Mouse (Mus musculus): ENCODE results near the gene Srsf5. TPM values are rescaled to one million over a fixed set of nuclear protein-coding genes. Genes with fewer than 3 reads are reported as not detected.
A peak's percentile ranks its signal among the peaks of the same experiment; 100 is the strongest.

Gene Srsf5
- polyA plus RNA-seq (2012; rRNA removed) = 176 and 281 TPM in 2 replicates
- polyA plus RNA-seq (2014; fragmentation: Nextera tagmentation; extraction: Ambion mirVana) = 162 and 189 TPM in 2 replicates

DNA sequence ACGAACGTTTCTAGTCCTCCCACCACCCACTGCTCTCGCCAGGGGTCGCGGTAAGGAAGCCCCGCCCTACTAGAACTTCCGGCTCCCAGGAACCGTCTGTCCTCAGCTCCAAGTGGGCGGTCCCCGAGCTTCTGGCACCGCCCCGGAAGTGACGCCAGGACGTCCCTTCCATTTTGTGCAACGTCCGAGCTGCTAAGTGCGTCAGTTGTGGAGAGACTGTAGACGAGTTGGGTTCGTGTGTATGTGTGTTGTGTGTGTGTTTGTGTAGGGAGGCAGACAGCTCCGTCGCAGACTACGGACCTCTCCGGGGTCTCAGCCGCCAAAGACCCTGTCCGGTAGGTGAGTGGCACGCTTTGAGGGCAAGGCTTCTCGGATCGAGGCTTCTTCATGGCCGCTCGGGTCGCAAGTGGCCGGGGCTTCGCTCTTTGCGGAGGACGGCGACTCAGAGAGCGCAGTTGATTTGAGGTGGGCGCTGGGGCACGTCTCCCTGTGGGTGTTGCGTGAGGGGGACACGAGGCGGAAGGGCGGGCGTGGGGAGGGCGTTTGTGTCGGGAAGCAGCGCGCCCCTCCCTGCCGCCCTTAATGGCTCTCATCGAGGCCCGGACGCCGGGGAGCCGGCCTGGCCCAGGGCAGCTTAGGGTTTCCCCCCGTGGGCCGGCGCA lies at the start of gene Srsf5:
Gene Srsf5 (plus strand): TSS at position 171 of the 662 bp plus-strand sequence.
- peak; percentile 76 for ATAC-seq (ENCODE audit: insufficient read depth)
- WGBS (ENCODE audit: insufficient replicate concordance) = under 1% methylated on average over 55 of the region's 57 CpGs
- Histone ChIP-seq H3K36me3 (replicated peaks; ENCODE audit: control insufficient read depth, insufficient read depth, low read depth) (peaks cover 33% of the 10 kb centered on the region), H3K4me2 (ENCODE audit: low read depth) (peak within 1 kb of the TSS; percentile 77), H3K27me3 (ENCODE audit: control insufficient read depth, insufficient read depth, low read length) (no peaks in the 10 kb centered on the region), H3K4me3 (ENCODE audit: insufficient read depth in 1 of 2, low read depth in 2 of 2, low read length in 2 of 2) (peak within 1 kb of the TSS; percentile 89 to 100), H3K4me1 (replicated peaks; ENCODE audit: control insufficient read depth in 2 of 2, insufficient read depth in 2 of 2, low read length in 1 of 2) (peaks cover 34 to 51% of the 10 kb centered on the region in 2 experiments), H3K9ac (replicated peaks) (peak within 1 kb of the TSS; percentile 100), H3K9me3 (ENCODE audit: control insufficient read depth, low read length) (no peaks in the 10 kb centered on the region), H3K27ac (peak within 1 kb of the TSS; percentile 93)
- peak; percentile 56 for TF ChIP-seq CTCF (IDR thresholded peaks at IDR 0.05; ENCODE audit: low read depth)
- no peak for TF ChIP-seq EP300 (IDR thresholded peaks at IDR 0.05; ENCODE audit: low read depth)
- peak; percentile 92 to 96 (median 94) for DNase-seq (ENCODE audit: low read depth in 3 of 3, low spot score in 3 of 3)

DNA sequence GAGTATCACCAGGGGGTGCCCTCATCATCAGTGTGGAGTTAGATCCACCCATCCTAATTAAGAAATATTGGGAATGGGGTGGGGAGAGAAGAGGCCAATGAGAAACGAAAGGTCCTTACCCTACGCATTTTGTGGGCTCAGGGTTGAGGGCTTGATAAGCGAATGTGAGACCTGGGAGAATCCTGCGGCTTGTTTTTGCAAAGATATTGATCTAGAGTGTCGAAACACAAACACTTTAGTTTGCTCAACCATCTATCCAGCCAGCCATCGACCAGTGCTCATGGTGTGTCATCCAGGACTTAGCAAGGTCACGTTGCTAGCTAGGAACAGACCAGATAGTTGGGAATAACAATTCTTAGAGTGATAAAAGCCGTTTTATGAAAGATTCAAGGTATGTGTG lies 35.7 kb upstream of the Srsf5 start:
- Histone ChIP-seq H3K9me3 (ENCODE audit: control insufficient read depth, low read length) (no peaks in the 10 kb centered on the region; the same call in 1 of the 2 replicates), H3K4me1 (replicated peaks; ENCODE audit: control insufficient read depth in 2 of 2, insufficient read depth in 2 of 2, low read length in 1 of 2) (no peaks in the 10 kb centered on the region), H3K9ac (replicated peaks) (no peak overlapping the region), H3K4me2 (ENCODE audit: low read depth) (no peak overlapping the region), H3K27me3 (ENCODE audit: control insufficient read depth, insufficient read depth, low read length) (no peaks in the 10 kb centered on the region), H3K4me3 (ENCODE audit: insufficient read depth in 1 of 2, low read depth in 2 of 2, low read length in 2 of 2) (no peak overlapping the region), H3K36me3 (replicated peaks; ENCODE audit: control insufficient read depth, insufficient read depth, low read depth) (no peaks in the 10 kb centered on the region), H3K27ac (no peak overlapping the region)
- TF ChIP-seq EP300 (IDR thresholded peaks at IDR 0.05; ENCODE audit: low read depth) = no peak
- no peak for TF ChIP-seq CTCF (IDR thresholded peaks at IDR 0.05; ENCODE audit: low read depth)
- ATAC-seq (ENCODE audit: insufficient read depth) (peak; percentile 67; the same call in 1 of the 2 replicates), DNase-seq (ENCODE audit: low read depth in 3 of 3, low spot score in 3 of 3) (no peak)
- 52% methylated on average over 8 of the region's 8 CpGs for WGBS (ENCODE audit: insufficient replicate concordance)

DNA sequence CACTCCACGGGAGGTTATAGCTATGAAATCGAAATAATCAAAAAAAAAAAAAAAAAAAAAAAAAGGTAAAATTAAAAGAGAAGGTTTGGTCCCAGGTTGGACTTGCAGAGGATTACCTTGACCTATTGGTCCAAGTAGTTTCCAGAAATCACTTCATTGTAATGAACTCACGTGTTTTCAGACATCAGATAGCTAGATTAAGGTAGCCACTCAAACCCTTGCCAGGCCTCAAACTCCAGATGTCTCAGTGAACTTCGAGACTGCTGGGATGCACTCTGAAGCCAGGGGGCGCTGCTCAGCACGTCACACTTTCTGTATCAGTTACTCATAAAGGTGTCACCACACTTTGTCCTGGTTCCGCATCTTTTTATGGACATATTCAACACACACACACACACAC lies 27.5 kb upstream of the Srsf5 start:
- TF ChIP-seq CTCF (IDR thresholded peaks at IDR 0.05; ENCODE audit: low read depth) = peak; percentile 92
- TF ChIP-seq EP300 (IDR thresholded peaks at IDR 0.05; ENCODE audit: low read depth) = no peak
- DNase-seq (ENCODE audit: low read depth in 3 of 3, low spot score in 3 of 3) = no peak
- WGBS (ENCODE audit: insufficient replicate concordance) = 38% methylated on average over 7 of the region's 7 CpGs
- Histone ChIP-seq H3K4me1 (replicated peaks; ENCODE audit: control insufficient read depth in 2 of 2, insufficient read depth in 2 of 2, low read length in 1 of 2) (no peaks in the 10 kb centered on the region), H3K9ac (replicated peaks) (no peak overlapping the region), H3K27ac (no peak overlapping the region), H3K36me3 (replicated peaks; ENCODE audit: control insufficient read depth, insufficient read depth, low read depth) (no peaks in the 10 kb centered on the region), H3K27me3 (ENCODE audit: control insufficient read depth, insufficient read depth, low read length) (no peaks in the 10 kb centered on the region; the same call in 1 of the 2 replicates), H3K9me3 (ENCODE audit: control insufficient read depth, low read length) (no peaks in the 10 kb centered on the region), H3K4me3 (ENCODE audit: insufficient read depth in 1 of 2, low read depth in 2 of 2, low read length in 2 of 2) (no peak overlapping the region), H3K4me2 (ENCODE audit: low read depth) (no peak overlapping the region)
- ATAC-seq (ENCODE audit: insufficient read depth) = 0 out of 2 replicates have a peak, but pooled peaks have one; percentile 28

DNA sequence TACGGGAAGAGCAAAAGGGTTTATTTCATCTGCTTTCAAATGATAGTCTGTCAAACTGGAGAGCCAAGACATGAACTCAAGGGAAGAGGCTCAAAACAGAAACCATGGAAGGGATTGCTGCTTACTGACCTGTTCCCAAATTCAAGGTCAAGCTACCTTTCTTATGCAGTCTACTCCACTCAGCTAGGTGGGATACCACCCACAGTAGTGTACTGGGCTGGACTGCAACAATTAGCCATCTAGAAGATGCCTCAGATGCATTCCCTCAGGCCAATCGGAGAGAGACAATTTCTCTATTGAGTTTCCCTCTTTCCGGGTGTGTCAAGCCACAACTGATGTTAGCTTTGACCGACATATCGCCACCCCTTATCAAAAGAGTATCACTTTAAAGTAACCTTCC lies 24.0 kb upstream of the Srsf5 start:
- H3K27me3 ChIP-seq (ENCODE audit: control insufficient read depth, insufficient read depth, low read length) = no peaks in the 10 kb centered on the region; the same call in 1 of the 2 replicates
- peaks cover 3 to 10% of the 10 kb centered on the region in 2 experiments; a peak in 3 of 4 replicates for H3K4me1 ChIP-seq (replicated peaks; ENCODE audit: control insufficient read depth in 2 of 2, insufficient read depth in 2 of 2, low read length in 1 of 2)
- TF ChIP-seq EP300 (IDR thresholded peaks at IDR 0.05; ENCODE audit: low read depth) (no peak), CTCF (IDR thresholded peaks at IDR 0.05; ENCODE audit: low read depth) (no peak)
- H3K4me3 ChIP-seq (ENCODE audit: insufficient read depth in 1 of 2, low read depth in 2 of 2, low read length in 2 of 2) = no peak overlapping the region
- no peak overlapping the region for H3K9ac ChIP-seq (replicated peaks)
- ATAC-seq (ENCODE audit: insufficient read depth) = no peak
- no peak for DNase-seq (ENCODE audit: low read depth in 3 of 3, low spot score in 3 of 3)
- WGBS (ENCODE audit: insufficient replicate concordance) = 72% methylated on average over 5 of the region's 5 CpGs
- H3K4me2 ChIP-seq (ENCODE audit: low read depth) = no peak overlapping the region
- H3K36me3 ChIP-seq (replicated peaks; ENCODE audit: control insufficient read depth, insufficient read depth, low read depth) = no peaks in the 10 kb centered on the region
- no peak overlapping the region for H3K27ac ChIP-seq
- H3K9me3 ChIP-seq (ENCODE audit: control insufficient read depth, low read length) = no peaks in the 10 kb centered on the region

DNA sequence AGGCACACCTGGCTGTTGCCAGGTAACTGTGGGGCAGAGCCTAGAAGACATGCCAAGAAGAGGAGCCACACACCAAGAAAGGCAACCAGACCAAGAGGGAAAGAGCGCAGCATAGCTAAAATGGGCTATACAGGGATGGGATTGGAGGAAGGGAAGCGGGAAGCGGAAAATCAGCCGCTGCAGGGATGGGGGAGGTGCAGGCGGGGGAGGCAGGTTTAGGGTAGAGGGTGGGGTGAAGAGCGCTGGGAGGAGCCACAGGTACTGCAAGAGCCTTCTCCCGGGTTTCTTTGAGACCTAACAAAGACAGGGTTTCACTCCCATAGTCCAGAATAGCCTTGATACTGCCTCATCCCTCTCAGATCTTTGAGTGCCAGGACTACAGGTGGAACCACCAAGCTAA lies 22.4 kb upstream of the Srsf5 start:
- ATAC-seq (ENCODE audit: insufficient read depth) = no peak
- Histone ChIP-seq H3K36me3 (replicated peaks; ENCODE audit: control insufficient read depth, insufficient read depth, low read depth) (no peaks in the 10 kb centered on the region), H3K4me2 (ENCODE audit: low read depth) (no peak overlapping the region; the same call in 1 of the 2 replicates), H3K4me1 (replicated peaks; ENCODE audit: control insufficient read depth in 2 of 2, insufficient read depth in 2 of 2, low read length in 1 of 2) (peaks cover 10 to 15% of the 10 kb centered on the region in 2 experiments; a peak in 3 of 4 replicates), H3K9ac (replicated peaks) (no peak overlapping the region), H3K27me3 (ENCODE audit: control insufficient read depth, insufficient read depth, low read length) (no peaks in the 10 kb centered on the region; the same call in 1 of the 2 replicates), H3K27ac (no peak overlapping the region), H3K9me3 (ENCODE audit: control insufficient read depth, low read length) (no peaks in the 10 kb centered on the region), H3K4me3 (ENCODE audit: insufficient read depth in 1 of 2, low read depth in 2 of 2, low read length in 2 of 2) (no peak overlapping the region)
- no peak for DNase-seq (ENCODE audit: low read depth in 3 of 3, low spot score in 3 of 3)
- TF ChIP-seq EP300 (IDR thresholded peaks at IDR 0.05; ENCODE audit: low read depth) = no peak
- no peak for TF ChIP-seq CTCF (IDR thresholded peaks at IDR 0.05; ENCODE audit: low read depth)
- WGBS (ENCODE audit: insufficient replicate concordance) = 13% methylated on average over 7 of the region's 7 CpGs
